Mouse (Mus musculus) hindbrain, embryonic 11.5 days (tissue): Measurements from ENCODE around the gene Fcer1g. TPM values are rescaled to one million over a fixed set of nuclear protein-coding genes. Genes with fewer than 3 reads are reported as not detected.

Experiments
- ATAC-seq: fragments of 200-750 bp; cut with Nextera tagmentation; 2 replicates; pipeline ENCODE4 v1.8.0; 2017; ENCODE audit warnings: mild to moderate bottlenecking, moderate TSS enrichment, moderate library complexity; ENCODE audit not compliant: low FRiP score
- DNase-seq: peaks from one replicate; pipeline ENCODE4 v3.0.0-alpha.2; 2015; ENCODE audit warnings: low spot score
- H3K27ac ChIP-seq: fragments of 300-500 bp; sonication (generic); 2 replicates; pipeline ENCODE4 v1.5.1; 2014; ENCODE audit warnings: mild to moderate bottlenecking, low read depth, low read length
- H3K27me3 ChIP-seq: fragments of 300-500 bp; sonication (generic); 2 replicates; pipeline ENCODE4 v1.6.1; 2014; ENCODE audit warnings: mild to moderate bottlenecking, low read length, moderate library complexity, mixed read lengths; ENCODE audit not compliant: control insufficient read depth, insufficient read depth
- H3K36me3 ChIP-seq: fragments of 300-500 bp; sonication (generic); 2 replicates; pipeline ENCODE4 v1.6.1; 2014; ENCODE audit warnings: mild to moderate bottlenecking, low read length, moderate library complexity, mixed read lengths; ENCODE audit not compliant: control insufficient read depth, insufficient read depth
- H3K4me1 ChIP-seq: fragments of 300-500 bp; sonication (generic); replicated peaks from 2 replicates; pipeline ENCODE4 v1.6.1; 2014; ENCODE audit warnings: low read length, mixed read lengths; ENCODE audit not compliant: control insufficient read depth, insufficient read depth
- H3K4me2 ChIP-seq: fragments of 300-500 bp; sonication (generic); replicated peaks from 2 replicates; pipeline ENCODE4 v1.6.1; 2014; ENCODE audit warnings: mild to moderate bottlenecking, low read depth, low read length
- H3K4me3 ChIP-seq: fragments of 300-500 bp; sonication (generic); 2 replicates; pipeline ENCODE4 v1.5.1; 2014; ENCODE audit warnings: low read depth, low read length
- H3K9ac ChIP-seq: fragments of 300-500 bp; sonication (generic); 2 replicates; pipeline ENCODE4 v1.6.1; 2014; ENCODE audit warnings: low read depth, low read length
- H3K9me3 ChIP-seq: fragments of 300-500 bp; sonication (generic); 2 replicates; pipeline ENCODE4 v1.6.1; 2016; ENCODE audit warnings: low read length; ENCODE audit not compliant: control insufficient read depth
- WGBS: fragments of 180-500 bp; shearing (Covaris S2); extraction: QIAGEN DNeasy Blood & Tissue Kit; methylation state at CpG from one replicate; pipeline ENCODE4 v1.1.7; 2014; 5-methylcytosine and 5-hydroxymethylcytosine counted together
- polyA plus RNA-seq: library from polyadenylated mRNA; unstranded; fragments of >200 nt; fragmentation: Nextera tagmentation; extraction: Ambion mirVana; gene quantifications from 2 replicates; pipeline ENCODE4 v1.2.1, GENCODE M21; 2014

The Fcer1g gene
- 22.1 and 26.1 TPM in 2 replicates for polyA plus RNA-seq

- no peak within 1 kb of the TSS for H3K9ac ChIP-seq
- H3K4me3 ChIP-seq, result no peak within 1 kb of the TSS
- no peaks in the 10 kb centered on the region for H3K4me1 ChIP-seq
- no peak within 1 kb of the TSS for H3K27ac ChIP-seq
- peaks cover 8% of the 10 kb centered on the region for H3K36me3 ChIP-seq
- H3K4me2 ChIP-seq, result no peak within 1 kb of the TSS
- no peaks in the 10 kb centered on the region for H3K27me3 ChIP-seq
- no peak for DNase-seq
- no peak for ATAC-seq
- no peaks in the 10 kb centered on the region for H3K9me3 ChIP-seq
- WGBS, result 84% methylated on average over 14 of the region's 14 CpGs
Observed at GRCm38 (mm10) chr1:171234126-171234525, at the start of gene Fcer1g. Gene Fcer1g, minus strand, starts transcription at chr1:171234365.

- 0 out of 2 replicates have a peak, but pooled peaks cover 2% of the 10 kb centered on the region for H3K36me3 ChIP-seq
- DNase-seq, result no peak
- WGBS, result 92% methylated on average over 18 of the region's 18 CpGs
- H3K9me3 ChIP-seq, result no peaks in the 10 kb centered on the region
- H3K4me1 ChIP-seq, result peaks cover 9% of the 10 kb centered on the region
- no peak overlapping the region for H3K4me3 ChIP-seq
- H3K27me3 ChIP-seq, result no peaks in the 10 kb centered on the region
- no peak for ATAC-seq
- H3K4me2 ChIP-seq, result no peak overlapping the region
- no peak overlapping the region for H3K27ac ChIP-seq
- no peak overlapping the region for H3K9ac ChIP-seq
Observed at GRCm38 (mm10) chr1:171283188-171284160, 49.3 kb upstream of the Fcer1g start.

DNA sequence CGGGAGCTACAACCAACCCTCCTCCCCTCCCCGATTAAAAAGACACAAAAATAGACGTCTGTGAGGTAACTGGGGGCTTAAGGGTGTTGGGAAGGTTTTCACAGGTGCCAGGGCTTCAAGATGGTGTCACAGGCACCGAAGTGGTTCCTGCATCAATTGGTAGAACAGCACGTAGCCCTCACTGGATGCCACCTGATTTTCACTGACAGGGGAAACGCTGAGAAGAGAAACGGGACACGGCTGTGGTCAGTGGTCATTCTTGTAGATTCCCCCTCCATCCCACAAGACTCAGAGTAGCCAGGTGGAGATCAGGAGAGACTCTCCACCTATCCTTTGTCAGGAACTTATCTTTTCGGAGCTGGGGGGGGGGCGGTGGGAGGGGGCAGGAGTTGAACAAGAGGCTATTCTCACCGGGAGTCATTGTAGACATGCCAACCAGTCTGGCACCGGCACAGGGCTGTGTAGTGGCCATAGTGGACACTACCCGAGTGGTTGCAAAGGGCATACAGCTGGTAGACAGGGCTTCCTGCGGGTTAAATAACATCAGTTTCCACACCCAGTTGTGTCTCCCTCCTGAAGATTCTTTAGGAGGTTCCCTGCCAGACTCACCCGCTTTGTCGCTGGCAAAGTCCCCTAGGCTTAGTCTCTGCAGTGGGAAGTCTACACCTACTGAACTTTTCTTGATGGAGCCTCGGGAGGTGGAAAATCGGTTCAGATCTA, 48.1 kb upstream of the Fcer1g start:
- H3K36me3 ChIP-seq, result peaks cover 8% of the 10 kb centered on the region; the same call in 1 of the 2 replicates
- H3K4me3 ChIP-seq, result no peak overlapping the region
- no peaks in the 10 kb centered on the region for H3K9me3 ChIP-seq
- DNase-seq (no peak), ATAC-seq (no peak)
- 83% methylated on average over 18 of the region's 18 CpGs for WGBS
- no peak overlapping the region for H3K4me2 ChIP-seq
- no peaks in the 10 kb centered on the region for H3K27me3 ChIP-seq
- H3K9ac ChIP-seq, result no peak overlapping the region
- peaks cover 9% of the 10 kb centered on the region for H3K4me1 ChIP-seq
- H3K27ac ChIP-seq, result no peak overlapping the region

GRCm38 (mm10) chr1:171281528-171281923, 47.4 kb upstream of the Fcer1g start:
- Histone ChIP-seq H3K36me3 (peaks cover 8% of the 10 kb centered on the region; the same call in 1 of the 2 replicates), H3K4me1 (peaks cover 9% of the 10 kb centered on the region), H3K27ac (peak overlapping the region; percentile 58), H3K4me2 (peak overlapping the region; percentile 66), H3K9me3 (no peaks in the 10 kb centered on the region), H3K4me3 (peak overlapping the region; percentile 66), H3K9ac (peak overlapping the region; percentile 50), H3K27me3 (no peaks in the 10 kb centered on the region)
- peak; percentile 86 for DNase-seq
- WGBS, result under 1% methylated on average over 10 of the region's 10 CpGs
- ATAC-seq, result peak; percentile 62

GRCm38 (mm10) chr1:171280916-171281527, 46.9 kb upstream of the Fcer1g start, which contains the start of gene Ppox:
Gene Ppox, minus strand, starts transcription at chr1:171281186.
- WGBS, result under 1% methylated on average over 26 of the region's 26 CpGs
- Histone ChIP-seq H3K36me3 (peaks cover 8% of the 10 kb centered on the region; the same call in 1 of the 2 replicates), H3K9ac (peak within 1 kb of the TSS; percentile 68), H3K9me3 (no peaks in the 10 kb centered on the region), H3K4me2 (peak within 1 kb of the TSS; percentile 82), H3K27ac (peak within 1 kb of the TSS; percentile 58), H3K4me3 (peak within 1 kb of the TSS; percentile 66), H3K4me1 (peaks cover 7% of the 10 kb centered on the region), H3K27me3 (no peaks in the 10 kb centered on the region)
- DNase-seq (peak; percentile 86), ATAC-seq (peak; percentile 98)

GRCm38 (mm10) chr1:171280250-171280915, 46.2 kb upstream of the Fcer1g start:
- peaks cover 7% of the 10 kb centered on the region for H3K4me1 ChIP-seq
- DNase-seq (no peak), ATAC-seq (peak; percentile 18; the same call in 1 of the 2 replicates)
- H3K9ac ChIP-seq, result peak overlapping the region; percentile 68
- no peaks in the 10 kb centered on the region for H3K27me3 ChIP-seq
- H3K27ac ChIP-seq, result 0 out of 2 replicates have a peak overlapping the region, but pooled peaks have one; percentile 7
- no peaks in the 10 kb centered on the region for H3K9me3 ChIP-seq
- peaks cover 6% of the 10 kb centered on the region; the same call in 1 of the 2 replicates for H3K36me3 ChIP-seq
- 2% methylated on average over 25 of the region's 25 CpGs for WGBS
- H3K4me3 ChIP-seq, result peak overlapping the region; percentile 66
- peak overlapping the region; percentile 82 for H3K4me2 ChIP-seq

DNA sequence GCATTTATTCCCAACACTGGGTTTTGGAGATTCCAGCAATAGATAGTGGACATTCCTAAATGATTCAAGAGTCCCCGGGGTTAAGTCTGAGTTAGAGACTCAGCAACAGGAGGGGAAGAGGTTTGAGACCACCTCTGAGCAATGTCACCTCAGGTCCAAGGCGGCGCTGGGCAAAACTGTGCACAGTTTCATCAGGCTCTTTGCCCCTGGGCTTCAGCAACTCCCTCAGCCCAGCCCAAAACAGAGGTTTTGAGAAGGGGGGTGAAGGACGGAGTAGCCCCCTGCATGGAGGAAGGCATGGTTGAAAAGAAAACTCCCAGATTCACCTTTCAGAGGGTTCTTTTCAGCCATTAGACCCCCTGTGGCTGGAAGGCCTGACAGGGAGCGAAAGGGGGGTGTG, 45.6 kb upstream of the Fcer1g start:
- H3K36me3 ChIP-seq, result peaks cover 6% of the 10 kb centered on the region; the same call in 1 of the 2 replicates

More for the DNA sequence above, 45.6 kb upstream of the Fcer1g start:
- H3K9ac ChIP-seq, result peak overlapping the region; percentile 68; the same call in 1 of the 2 replicates
- peaks cover 7% of the 10 kb centered on the region for H3K4me1 ChIP-seq
- no peak overlapping the region for H3K27ac ChIP-seq
- H3K4me3 ChIP-seq, result peak overlapping the region; percentile 66
- 63% methylated on average over 5 of the region's 5 CpGs for WGBS
- no peak for ATAC-seq
- no peaks in the 10 kb centered on the region for H3K27me3 ChIP-seq
- peak overlapping the region; percentile 82 for H3K4me2 ChIP-seq
- H3K9me3 ChIP-seq, result no peaks in the 10 kb centered on the region
- no peak for DNase-seq
